Mouse (Mus musculus): ENCODE results near the gene Isyna1. TPM values are rescaled to one million over a fixed set of nuclear protein-coding genes. Genes with fewer than 3 reads are reported as not detected.
"Not testable (repeated sequence)": the region's sequence is repeated elsewhere in the genome, so short reads cannot be mapped to it uniquely, and the experiment has no call there.

The Isyna1 gene
- total RNA-seq, 2 experiments from 2014 or later, result 2.5 to 15.9 TPM

GRCm38 (mm10) chr8:70570990-70571389, 23.2 kb upstream of the Isyna1 start:
- no peak for ATAC-seq (replicated peaks; ENCODE audit: low FRiP score, poor library complexity, severe bottlenecking)

- no peak for ATAC-seq (replicated peaks; ENCODE audit: low FRiP score, poor library complexity, severe bottlenecking)
These were observed 19.9 kb upstream of the Isyna1 start for GRCm38 (mm10) chr8:70574302-70574701.

GRCm38 (mm10) chr8:70574915-70575314, 19.3 kb upstream of the Isyna1 start:
- ATAC-seq (replicated peaks; ENCODE audit: low FRiP score, poor library complexity, severe bottlenecking), result no peak

GRCm38 (mm10) chr8:70577207-70577606, 17.0 kb upstream of the Isyna1 start:
- no peak for ATAC-seq (replicated peaks; ENCODE audit: low FRiP score, poor library complexity, severe bottlenecking)

- ATAC-seq (replicated peaks; ENCODE audit: low FRiP score, poor library complexity, severe bottlenecking), result no peak
These were observed 10.4 kb upstream of the Isyna1 start for GRCm38 (mm10) chr8:70583476-70584387.

GRCm38 (mm10) chr8:70584606-70585257, 9.4 kb upstream of the Isyna1 start:
- peak; percentile 8; the same call in 1 of the 2 replicates for ATAC-seq (replicated peaks; ENCODE audit: low FRiP score, poor library complexity, severe bottlenecking)

- peak; percentile 62 for ATAC-seq (replicated peaks; ENCODE audit: low FRiP score, poor library complexity, severe bottlenecking)
These were observed 8.9 kb upstream of the Isyna1 start for GRCm38 (mm10) chr8:70585258-70585652.

GRCm38 (mm10) chr8:70587955-70588354, 6.2 kb upstream of the Isyna1 start:
- not testable (repeated sequence) for ATAC-seq (replicated peaks; ENCODE audit: low FRiP score, poor library complexity, severe bottlenecking)

GRCm38 (mm10) chr8:70591569-70591968, 2.6 kb upstream of the Isyna1 start:
- no peak for ATAC-seq (replicated peaks; ENCODE audit: low FRiP score, poor library complexity, severe bottlenecking)

GRCm38 (mm10) chr8:70593173-70593572, 1.0 kb upstream of the Isyna1 start:
- no peak for ATAC-seq (replicated peaks; ENCODE audit: low FRiP score, poor library complexity, severe bottlenecking)

GRCm38 (mm10) chr8:70594621-70595564, 720 bp downstream of the Isyna1 start:
- ATAC-seq (replicated peaks; ENCODE audit: low FRiP score, poor library complexity, severe bottlenecking), result peak; percentile 9; the same call in 1 of the 2 replicates

- no peak for ATAC-seq (replicated peaks; ENCODE audit: low FRiP score, poor library complexity, severe bottlenecking)
These were observed 1.6 kb downstream of the Isyna1 start for GRCm38 (mm10) chr8:70595811-70596210.

- ATAC-seq (replicated peaks; ENCODE audit: low FRiP score, poor library complexity, severe bottlenecking), result no peak
These were observed 2.0 kb downstream of the Isyna1 start for GRCm38 (mm10) chr8:70596216-70596615.

- no peak for ATAC-seq (replicated peaks; ENCODE audit: low FRiP score, poor library complexity, severe bottlenecking)
These were observed 2.7 kb downstream of the Isyna1 start for GRCm38 (mm10) chr8:70596775-70597416.

- ATAC-seq (replicated peaks; ENCODE audit: low FRiP score, poor library complexity, severe bottlenecking), result no peak
These were observed 3.5 kb downstream of the Isyna1 start for GRCm38 (mm10) chr8:70597417-70598272.

- ATAC-seq (replicated peaks; ENCODE audit: low FRiP score, poor library complexity, severe bottlenecking), result no peak
These were observed 4.1 kb downstream of the Isyna1 start for GRCm38 (mm10) chr8:70598283-70598682.

GRCm38 (mm10) chr8:70598722-70599121, 4.5 kb downstream of the Isyna1 start:
- ATAC-seq (replicated peaks; ENCODE audit: low FRiP score, poor library complexity, severe bottlenecking), result no peak

- ATAC-seq (replicated peaks; ENCODE audit: low FRiP score, poor library complexity, severe bottlenecking), result no peak
These were observed 5.5 kb downstream of the Isyna1 start for GRCm38 (mm10) chr8:70599507-70600290.

Data from erythroid progenitor cell, adult 5-6 weeks (primary cell).